Mouse (Mus musculus) midbrain, postnatal 0 days (tissue): ENCODE measurements around the gene Ncam2. TPM values are rescaled to one million over a fixed set of nuclear protein-coding genes. Genes with fewer than 3 reads are reported as not detected.

ENCODE experiments used
- ATAC-seq: fragments of 200-750 bp; cut with Nextera tagmentation; 2 replicates; pipeline ENCODE4 v1.8.0; 2017; ENCODE audit warnings: moderate number of reproducible peaks, mild to moderate bottlenecking, moderate TSS enrichment, moderate library complexity; ENCODE audit not compliant: low FRiP score
- DNase-seq: peaks from one replicate; pipeline ENCODE4 v3.0.0-alpha.2; 2015; ENCODE audit warnings: low spot score
- H3K27ac ChIP-seq: fragments of 300-500 bp; sonication (generic); 2 replicates; pipeline ENCODE4 v1.5.1; 2014; ENCODE audit warnings: low read depth, mild to moderate bottlenecking, low read length, mixed read lengths
- H3K27me3 ChIP-seq: fragments of 300-500 bp; sonication (generic); 2 replicates; pipeline ENCODE4 v1.6.1; 2014; ENCODE audit warnings: low read length, control low read depth, mixed read lengths; ENCODE audit not compliant: insufficient read depth
- H3K36me3 ChIP-seq: fragments of 300-500 bp; sonication (generic); 2 replicates; pipeline ENCODE4 v1.6.1; 2014; ENCODE audit warnings: low read length, control low read depth, mixed read lengths; ENCODE audit not compliant: insufficient read depth
- H3K4me1 ChIP-seq: fragments of 300-500 bp; sonication (generic); 2 replicates; pipeline ENCODE4 v1.6.1; 2014; ENCODE audit warnings: mild to moderate bottlenecking, control low read depth, antibody characterized with exemption, low read length, mixed read lengths; ENCODE audit not compliant: insufficient read depth
- H3K4me2 ChIP-seq: fragments of 300-500 bp; sonication (generic); 2 replicates; pipeline ENCODE4 v1.6.1; 2014; ENCODE audit warnings: low read depth, mild to moderate bottlenecking, low read length, mixed read lengths; ENCODE audit not compliant: poor library complexity, severe bottlenecking
- H3K4me3 ChIP-seq: fragments of 300-500 bp; sonication (generic); 2 replicates; pipeline ENCODE4 v1.5.1; 2014; ENCODE audit warnings: low read depth, mild to moderate bottlenecking, low read length, moderate library complexity
- H3K9ac ChIP-seq: fragments of 300-500 bp; sonication (generic); replicated peaks from 2 replicates; pipeline ENCODE4 v1.6.1; 2014; ENCODE audit warnings: mild to moderate bottlenecking, low read length, moderate library complexity, mixed read lengths; ENCODE audit not compliant: poor library complexity, severe bottlenecking
- H3K9me3 ChIP-seq: fragments of 300-500 bp; sonication (generic); 2 replicates; pipeline ENCODE4 v1.6.1; 2016; ENCODE audit warnings: low read length, control low read depth
- CTCF ChIP-seq: IDR thresholded peaks from 2 replicates; pipeline ENCODE4 v1.5.1; 2016; ENCODE audit warnings: antibody characterized with exemption, mild to moderate bottlenecking
- WGBS: fragments of 180-500 bp; shearing (Covaris S2); extraction: QIAGEN DNeasy Blood & Tissue Kit; methylation state at CpG from one replicate; pipeline ENCODE4 v1.1.7; 2014; 5-methylcytosine and 5-hydroxymethylcytosine counted together
- polyA plus RNA-seq: library from polyadenylated mRNA; unstranded; fragments of >200 nt; fragmentation: Nextera tagmentation; extraction: Ambion mirVana; gene quantifications from 2 replicates; pipeline ENCODE4 v1.2.1, GENCODE M21; 2015
- total RNA-seq: library from RNA; depleted of rRNA; stranded (reverse); fragments of >200 nt; gene quantifications from 2 replicates; pipeline ENCODE4 v1.2.3, GENCODE M21; 2014

Gene Ncam2
- total and polyA plus RNA-seq, 2 experiments from 2014 or later = 29.3 to 87.1 TPM

- Histone ChIP-seq H3K27ac (no peak overlapping the region), H3K9me3 (no peaks in the 10 kb centered on the region), H3K4me3 (no peak overlapping the region), H3K27me3 (no peaks in the 10 kb centered on the region), H3K4me2 (no peak overlapping the region), H3K4me1 (no peaks in the 10 kb centered on the region), H3K9ac (no peak overlapping the region), H3K36me3 (no peaks in the 10 kb centered on the region)
- 83% methylated on average over 2 of the region's 2 CpGs for WGBS
- no peak for DNase-seq
- TF ChIP-seq CTCF = no peak
- ATAC-seq = no peak
These were observed 188.1 kb downstream of the Ncam2 start for GRCm38 (mm10) chr16:81388646-81389045.

- Histone ChIP-seq H3K27me3 (no peaks in the 10 kb centered on the region), H3K27ac (no peak overlapping the region), H3K36me3 (peaks cover 6% of the 10 kb centered on the region; the same call in 1 of the 2 replicates), H3K4me3 (no peak overlapping the region), H3K4me1 (no peaks in the 10 kb centered on the region), H3K9ac (no peak overlapping the region), H3K4me2 (no peak overlapping the region), H3K9me3 (no peaks in the 10 kb centered on the region)
- TF ChIP-seq CTCF = no peak
- WGBS = 85% methylated on average over 7 of the region's 7 CpGs
- ATAC-seq = no peak
- DNase-seq = no peak
These were observed 234.1 kb downstream of the Ncam2 start for GRCm38 (mm10) chr16:81434559-81434958.

DNA sequence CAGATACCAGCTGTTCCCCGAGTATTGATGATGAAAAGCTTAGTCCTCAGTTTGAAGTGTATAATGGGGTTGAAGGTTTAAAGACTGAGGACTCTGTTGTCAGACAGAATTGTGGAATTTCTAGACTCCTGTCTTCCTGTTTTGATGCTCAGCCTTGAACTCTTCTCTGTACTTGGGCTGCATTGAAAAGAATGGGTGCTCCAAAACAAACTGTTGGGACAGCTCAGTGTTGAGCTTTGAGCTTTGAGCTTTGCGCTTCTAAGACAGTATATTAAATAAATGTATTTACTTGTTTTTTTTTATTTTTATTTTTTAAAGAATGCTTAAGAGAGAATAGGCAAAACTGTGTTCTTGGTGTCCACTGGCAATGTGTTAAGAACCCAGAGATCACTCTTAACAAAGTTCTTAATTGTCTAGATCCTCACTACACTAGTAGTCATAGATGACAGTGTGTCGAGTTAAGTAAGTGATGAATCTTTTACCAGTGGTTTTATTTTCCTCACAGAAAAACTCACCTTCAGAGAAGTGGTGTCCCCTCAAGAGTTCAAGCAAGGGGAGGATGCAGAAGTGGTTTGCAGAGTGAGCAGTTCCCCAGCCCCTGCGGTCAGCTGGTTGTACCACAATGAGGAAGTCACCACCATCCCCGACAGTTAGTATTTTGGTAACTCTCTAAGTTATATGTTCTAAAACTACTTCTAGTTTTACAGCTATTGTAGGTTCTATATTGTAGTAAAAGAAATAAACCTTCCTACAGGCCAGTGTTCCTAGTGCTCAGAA lies 236.8 kb downstream of the Ncam2 start:
- no peak overlapping the region for H3K4me2 ChIP-seq
- no peak overlapping the region for H3K9ac ChIP-seq
- H3K4me3 ChIP-seq = no peak overlapping the region
- H3K9me3 ChIP-seq = no peaks in the 10 kb centered on the region
- WGBS = 92% methylated on average over 5 of the region's 5 CpGs
- no peak for DNase-seq
- no peaks in the 10 kb centered on the region for H3K4me1 ChIP-seq
- TF ChIP-seq CTCF = no peak
- no peak for ATAC-seq
- H3K27ac ChIP-seq = no peak overlapping the region
- H3K27me3 ChIP-seq = no peaks in the 10 kb centered on the region
- peaks cover 6% of the 10 kb centered on the region; the same call in 1 of the 2 replicates for H3K36me3 ChIP-seq

GRCm38 (mm10) chr16:81437868-81438249 lies 237.4 kb downstream of the Ncam2 start:
- H3K4me3 ChIP-seq = no peak overlapping the region
- H3K9ac ChIP-seq = no peak overlapping the region
- H3K27ac ChIP-seq = no peak overlapping the region
- H3K27me3 ChIP-seq = no peaks in the 10 kb centered on the region
- no peak for TF ChIP-seq CTCF
- peaks cover 6% of the 10 kb centered on the region; the same call in 1 of the 2 replicates for H3K36me3 ChIP-seq
- WGBS = 96% methylated on average over 2 of the region's 2 CpGs
- no peaks in the 10 kb centered on the region for H3K4me1 ChIP-seq
- DNase-seq (no peak), ATAC-seq (no peak)
- H3K9me3 ChIP-seq = no peaks in the 10 kb centered on the region
- no peak overlapping the region for H3K4me2 ChIP-seq

GRCm38 (mm10) chr16:81450851-81451250 lies 250.4 kb downstream of the Ncam2 start:
- DNase-seq (no peak), ATAC-seq (no peak)
- Histone ChIP-seq H3K27me3 (no peaks in the 10 kb centered on the region), H3K4me2 (no peak overlapping the region), H3K4me1 (no peaks in the 10 kb centered on the region), H3K27ac (no peak overlapping the region), H3K9ac (no peak overlapping the region), H3K36me3 (no peaks in the 10 kb centered on the region), H3K4me3 (no peak overlapping the region), H3K9me3 (no peaks in the 10 kb centered on the region)
- 98% methylated on average over 5 of the region's 5 CpGs for WGBS
- TF ChIP-seq CTCF = no peak

- Histone ChIP-seq H3K36me3 (no peaks in the 10 kb centered on the region), H3K4me3 (no peak overlapping the region), H3K27me3 (no peaks in the 10 kb centered on the region), H3K27ac (no peak overlapping the region), H3K9ac (no peak overlapping the region), H3K4me2 (no peak overlapping the region), H3K4me1 (no peaks in the 10 kb centered on the region), H3K9me3 (no peaks in the 10 kb centered on the region)
- TF ChIP-seq CTCF = no peak
- WGBS = 64% methylated on average over 2 of the region's 2 CpGs
- no peak for DNase-seq
- no peak for ATAC-seq
These were observed 252.5 kb downstream of the Ncam2 start for GRCm38 (mm10) chr16:81452988-81453387.
